Mouse (Mus musculus) cerebellum, adult 2 months (tissue): ENCODE data around the gene Ap3b1. TPM values are rescaled to one million over a fixed set of nuclear protein-coding genes. Genes with fewer than 3 reads are reported as not detected.

ENCODE experiments used
- DNase-seq, 2 experiments: peaks; one replicate each; pipeline ENCODE4 v3.0.0; 2021
- H3K27ac ChIP-seq: fragments of 200-500 bp; 2 replicates; pipeline ENCODE4 v1.5.1; 2012; ENCODE audit warnings: low read length, control low read depth, inconsistent platforms; ENCODE audit not compliant: insufficient read depth
- H3K27me3 ChIP-seq: fragments of 200-500 bp; 2 replicates; pipeline ENCODE4 v1.6.1; 2012; ENCODE audit warnings: inconsistent platforms, mild to moderate bottlenecking, low read length, moderate library complexity; ENCODE audit not compliant: control insufficient read depth, insufficient read depth
- H3K4me1 ChIP-seq: fragments of 200-500 bp; 2 replicates; pipeline ENCODE4 v1.6.1; 2011; ENCODE audit warnings: low read length; ENCODE audit not compliant: control insufficient read depth, insufficient read depth
- H3K4me3 ChIP-seq: fragments of 200-500 bp; replicated peaks from 2 replicates; pipeline ENCODE3; 2011; ENCODE audit warnings: mild to moderate bottlenecking, low read depth, low read length, control low read depth; ENCODE audit not compliant: insufficient read depth
- CTCF ChIP-seq: fragments of 200-500 bp; IDR thresholded peaks from 2 replicates; pipeline ENCODE4 v1.5.1; 2011; ENCODE audit warnings: low read depth, mild to moderate bottlenecking, control low read depth, low read length, moderate library complexity, borderline replicate concordance; ENCODE audit not compliant: insufficient read depth
- POLR2A ChIP-seq: fragments of 200-500 bp; IDR thresholded peaks from 2 replicates; pipeline ENCODE4 v1.6.1; 2011; ENCODE audit warnings: low read length, control low read depth, borderline replicate concordance; ENCODE audit not compliant: insufficient read depth
- WGBS: fragments of 180-500 bp; shearing (Covaris S2); methylation state at CpG from one replicate; pipeline ENCODE4 v1.1.7; 2018; 5-methylcytosine and 5-hydroxymethylcytosine counted together
- polyA plus RNA-seq: library from polyadenylated mRNA; depleted of rRNA; stranded (reverse); fragments of >200 nt; gene quantifications from 2 replicates; pipeline ENCODE4 v1.2.3, GENCODE M21; 2012

Ap3b1 gene
- polyA plus RNA-seq, 1 experiment, result 33.0 TPM

DNA sequence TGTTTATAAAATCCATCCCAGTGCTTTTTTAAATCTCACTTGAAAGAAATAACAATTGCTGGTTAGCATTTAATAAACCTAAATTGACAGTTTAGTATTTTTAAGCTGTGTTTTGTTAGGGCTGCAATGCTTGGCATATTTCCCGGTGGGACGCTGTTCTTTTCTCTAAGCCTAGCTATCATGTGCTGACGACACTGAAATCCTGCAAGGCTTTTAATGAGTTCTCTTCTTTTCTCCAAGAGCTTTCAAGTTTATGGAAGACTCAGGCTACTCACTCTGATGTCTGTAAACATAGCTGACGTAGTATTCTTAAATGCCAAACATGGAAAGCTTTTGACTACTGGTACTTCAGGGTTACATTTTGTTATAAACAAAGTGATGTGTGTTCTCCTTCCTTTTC, 191.3 kb downstream of the Ap3b1 start:
- H3K4me3 ChIP-seq, result no peak overlapping the region
- no peak overlapping the region for H3K27ac ChIP-seq
- H3K4me1 ChIP-seq, result no peaks in the 10 kb centered on the region
- TF ChIP-seq CTCF (no peak), POLR2A (no peak)
- no peak for DNase-seq
- no peaks in the 10 kb centered on the region for H3K27me3 ChIP-seq
- WGBS, result 68% methylated on average over 4 of the region's 4 CpGs

DNA sequence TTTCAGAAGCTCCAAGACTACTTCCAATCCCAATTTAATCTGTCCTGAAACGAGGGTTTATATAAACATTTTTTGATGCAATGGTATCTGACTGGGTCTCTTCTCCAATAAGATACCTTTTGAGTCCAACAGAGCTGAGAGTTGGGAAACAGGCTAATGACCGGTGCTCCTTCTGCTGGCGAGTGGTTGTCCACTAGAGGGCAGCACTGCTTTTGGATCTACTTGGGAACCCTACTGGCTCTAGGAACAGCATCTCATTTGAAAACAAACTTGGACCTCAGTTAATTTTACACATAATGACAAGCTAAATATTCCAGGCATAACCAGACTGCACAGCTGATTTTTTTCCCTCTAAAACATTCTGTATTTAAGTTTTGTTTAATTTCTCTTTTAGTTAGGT, 201.3 kb downstream of the Ap3b1 start:
- no peak overlapping the region for H3K4me3 ChIP-seq
- DNase-seq, result peak; percentile 71 to 72
- no peaks in the 10 kb centered on the region for H3K27me3 ChIP-seq
- peak; percentile 81 for TF ChIP-seq CTCF
- TF ChIP-seq POLR2A, result no peak
- WGBS, result 2% methylated on average over 3 of the region's 3 CpGs
- H3K4me1 ChIP-seq, result no peaks in the 10 kb centered on the region
- no peak overlapping the region for H3K27ac ChIP-seq

DNA sequence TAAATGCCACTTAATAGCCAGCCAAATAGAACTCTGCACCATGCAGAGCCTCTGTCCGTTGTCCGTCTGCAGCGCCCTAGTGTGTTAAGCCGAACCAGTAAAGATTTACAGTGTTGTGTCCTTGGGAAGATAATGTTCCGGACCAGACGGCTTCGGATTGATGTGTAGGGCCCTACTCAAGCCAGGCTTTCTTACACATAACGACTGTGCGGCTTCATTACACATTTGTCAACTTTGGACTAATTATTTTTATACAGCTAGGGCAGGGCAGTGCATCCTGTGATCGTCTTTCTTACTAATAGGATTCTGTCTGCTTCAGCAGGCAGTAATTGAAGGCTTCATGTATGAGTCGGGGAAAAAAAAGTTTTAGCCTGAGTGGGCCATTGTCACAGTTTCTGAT, 202.1 kb downstream of the Ap3b1 start:
- no peaks in the 10 kb centered on the region for H3K27me3 ChIP-seq
- 86% methylated on average over 11 of the region's 11 CpGs for WGBS
- no peak overlapping the region for H3K4me3 ChIP-seq
- H3K4me1 ChIP-seq, result no peaks in the 10 kb centered on the region
- no peak overlapping the region for H3K27ac ChIP-seq
- TF ChIP-seq POLR2A (no peak), CTCF (no peak)
- DNase-seq, result no peak

DNA sequence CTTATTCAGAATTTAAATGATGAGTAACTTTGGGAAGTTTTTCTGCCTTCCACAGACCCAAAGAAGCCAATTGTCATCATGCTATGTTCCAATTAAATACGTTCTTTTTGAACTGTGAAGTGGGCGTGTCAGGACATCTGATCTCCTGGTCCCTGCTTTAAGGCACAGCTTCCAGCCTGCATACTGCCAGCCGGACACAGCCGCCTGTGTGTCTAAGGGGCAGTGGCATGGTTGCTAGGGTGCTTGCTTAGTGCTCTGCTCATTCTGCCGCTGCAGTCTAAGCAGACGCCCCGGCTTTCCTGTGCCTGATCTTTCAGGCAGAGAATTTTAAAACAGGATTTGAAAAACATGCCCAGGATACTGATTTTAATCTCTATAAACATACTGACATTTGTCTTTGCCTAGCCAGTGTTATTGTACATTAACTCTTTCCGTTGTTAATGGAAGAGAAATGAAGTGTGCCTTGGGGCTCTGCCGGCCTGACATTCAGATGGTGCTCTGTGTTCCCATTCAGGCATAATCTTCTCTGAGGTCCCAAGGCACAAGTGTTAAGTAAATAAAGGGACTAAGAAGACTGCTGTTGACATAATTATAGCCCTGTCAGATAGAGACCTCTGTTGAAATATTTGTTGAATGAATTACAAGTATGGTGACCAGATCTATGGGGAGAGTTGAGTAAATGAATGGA, 204.0 kb downstream of the Ap3b1 start:
- DNase-seq, result no peak
- WGBS, result 74% methylated on average over 9 of the region's 9 CpGs
- Histone ChIP-seq H3K27ac (no peak overlapping the region), H3K4me3 (no peak overlapping the region), H3K27me3 (no peaks in the 10 kb centered on the region), H3K4me1 (no peaks in the 10 kb centered on the region)
- TF ChIP-seq POLR2A, result no peak
- TF ChIP-seq CTCF, result no peak

DNA sequence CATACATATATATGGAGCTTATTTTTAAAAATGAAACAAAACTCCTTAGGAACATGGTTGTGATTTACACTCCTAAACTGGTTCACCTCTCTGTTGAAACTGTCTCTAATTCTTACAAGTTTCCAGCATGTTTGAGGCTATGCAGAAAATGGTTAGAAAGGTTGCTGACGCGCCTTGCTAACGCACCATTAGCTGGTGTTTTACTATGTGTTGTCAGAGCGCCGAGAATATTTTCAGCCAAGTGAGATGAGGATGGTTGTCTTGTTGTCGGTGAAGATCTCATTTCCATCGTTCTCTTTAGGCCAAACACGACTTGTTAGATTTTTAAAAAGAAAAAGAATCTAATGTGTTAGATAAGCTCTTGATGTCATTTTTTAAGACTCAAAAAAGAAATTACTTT, 205.1 kb downstream of the Ap3b1 start:
- Histone ChIP-seq H3K4me3 (no peak overlapping the region), H3K27ac (no peak overlapping the region), H3K27me3 (no peaks in the 10 kb centered on the region), H3K4me1 (no peaks in the 10 kb centered on the region)
- DNase-seq, result no peak
- TF ChIP-seq CTCF (no peak), POLR2A (no peak)
- WGBS, result 84% methylated on average over 8 of the region's 8 CpGs

DNA sequence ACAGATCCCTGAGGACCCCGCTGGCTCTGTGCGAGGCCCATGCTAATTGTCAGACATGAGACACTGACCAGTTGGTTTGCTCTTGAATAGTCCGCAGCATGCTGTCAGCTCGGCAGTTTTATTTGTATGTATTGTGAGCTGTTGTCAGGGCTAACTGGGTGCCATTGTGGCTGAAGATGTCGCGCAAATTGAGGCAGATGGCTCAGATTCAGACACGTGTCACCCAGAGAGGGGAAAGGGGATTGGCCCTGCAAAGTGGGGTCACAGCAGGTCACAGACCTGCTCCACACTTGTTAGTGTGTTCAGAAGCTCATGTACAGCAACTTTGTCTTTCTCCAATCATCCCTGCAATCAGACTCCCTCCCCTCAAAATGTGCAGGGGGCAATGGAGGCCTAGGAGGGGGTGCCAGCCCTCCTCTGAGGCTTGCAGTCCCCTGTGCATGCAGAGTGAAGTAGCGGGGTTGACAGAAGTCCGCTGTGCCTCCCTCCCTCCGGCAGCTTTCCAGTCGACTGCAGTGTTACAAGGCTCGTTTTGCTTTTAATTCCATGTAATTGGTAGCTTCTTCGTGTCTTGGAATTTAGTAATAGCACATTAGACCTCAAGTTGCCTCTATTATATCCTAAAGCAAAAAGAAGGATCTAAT, 205.7 kb downstream of the Ap3b1 start:
- Histone ChIP-seq H3K27me3 (no peaks in the 10 kb centered on the region), H3K4me3 (no peak overlapping the region), H3K27ac (no peak overlapping the region), H3K4me1 (no peaks in the 10 kb centered on the region)
- WGBS, result 69% methylated on average over 13 of the region's 13 CpGs
- DNase-seq, result no peak
- TF ChIP-seq CTCF (no peak), POLR2A (no peak)

DNA sequence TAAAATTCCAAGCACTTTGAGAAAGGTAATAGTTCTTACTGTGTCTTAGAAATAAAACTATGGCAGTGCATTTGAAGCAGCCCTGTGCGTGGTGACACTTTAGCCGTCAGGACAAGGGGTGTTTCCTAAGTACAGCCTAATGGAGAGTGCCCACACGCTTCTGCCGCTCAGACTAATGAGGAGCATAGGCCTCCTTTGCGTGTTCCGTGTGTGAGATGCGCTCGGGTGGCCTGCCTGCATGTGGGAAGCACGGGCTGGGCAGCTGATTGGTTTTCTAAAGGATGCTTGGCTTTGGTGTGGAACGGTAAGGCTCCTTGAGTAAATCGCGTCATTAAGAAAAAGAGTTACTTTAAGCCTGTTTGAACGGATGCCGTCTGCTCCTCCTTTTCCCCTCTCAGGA, 206.4 kb downstream of the Ap3b1 start:
- DNase-seq, result no peak
- WGBS, result 91% methylated on average over 14 of the region's 14 CpGs

DNA sequence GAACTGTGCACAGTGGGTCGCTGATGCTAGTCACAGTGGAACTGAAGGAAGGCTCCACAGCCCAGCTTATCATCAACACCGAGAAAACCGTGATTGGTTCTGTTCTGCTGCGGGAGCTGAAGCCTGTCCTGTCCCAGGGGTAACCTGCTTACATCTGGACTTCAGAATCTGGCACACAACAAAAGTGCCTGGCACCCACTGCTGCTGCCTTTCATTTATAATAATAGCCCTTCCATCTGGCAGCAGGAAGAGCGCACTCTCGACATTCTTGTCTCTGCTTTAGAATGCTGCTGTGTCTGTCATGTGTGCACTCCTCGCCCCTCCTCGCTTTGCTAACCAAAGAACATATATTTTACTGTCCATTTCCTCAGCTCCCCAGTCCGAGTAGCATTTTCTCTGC, 206.9 kb downstream of the Ap3b1 start:
- H3K4me3 ChIP-seq, result no peak overlapping the region
- no peak overlapping the region for H3K27ac ChIP-seq
- H3K4me1 ChIP-seq, result no peaks in the 10 kb centered on the region
- no peak for TF ChIP-seq CTCF
- no peak for TF ChIP-seq POLR2A
- WGBS, result 48% methylated on average over 9 of the region's 9 CpGs
- no peaks in the 10 kb centered on the region for H3K27me3 ChIP-seq
- DNase-seq, result no peak

More for the DNA sequence above, 206.4 kb downstream of the Ap3b1 start:
- H3K4me3 ChIP-seq, result no peak overlapping the region
- TF ChIP-seq POLR2A (no peak), CTCF (no peak)
- H3K27me3 ChIP-seq, result no peaks in the 10 kb centered on the region
- H3K27ac ChIP-seq, result no peak overlapping the region
- no peaks in the 10 kb centered on the region for H3K4me1 ChIP-seq
